9 mouse cellular contexts compared by ENCODE assay signal in the genomic region with DNA sequence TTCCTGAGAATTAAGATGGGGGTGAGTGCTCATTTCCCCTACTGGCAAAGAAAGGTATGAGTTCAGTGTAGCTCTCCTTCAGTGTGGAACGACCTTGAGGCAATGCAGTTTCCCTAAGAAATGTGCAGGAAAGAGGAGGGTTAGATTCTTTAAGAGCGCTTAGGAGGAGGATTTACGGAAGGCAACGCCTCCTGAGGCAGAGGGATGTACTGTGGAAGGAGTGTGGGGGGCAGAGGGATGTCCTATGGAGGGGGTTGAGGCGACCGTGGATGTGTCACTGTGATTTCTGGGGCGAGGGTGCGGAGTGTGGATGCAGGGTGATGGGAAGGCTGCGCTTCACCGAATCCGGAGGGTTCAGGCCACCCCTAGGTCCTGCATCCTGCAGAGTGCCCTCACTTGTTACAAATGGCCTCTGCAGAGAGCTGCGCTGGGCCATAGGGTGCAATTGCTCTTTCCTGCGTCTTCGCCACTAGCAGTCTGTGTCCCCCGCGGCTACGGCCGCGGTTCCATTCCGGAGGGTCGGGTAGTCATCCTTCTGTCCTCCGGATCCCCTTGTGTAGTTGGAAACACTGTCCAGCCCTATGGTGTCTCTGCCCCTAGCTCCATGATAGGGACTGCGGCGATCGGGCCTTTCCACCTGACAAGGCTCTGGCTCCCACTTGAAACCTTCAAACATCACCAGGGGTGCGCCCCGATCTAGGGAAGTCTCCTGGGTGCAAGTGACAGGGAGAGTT. TPM values are rescaled to one million over a fixed set of nuclear protein-coding genes. Genes with fewer than 3 reads are reported as not detected.
A peak's percentile ranks its signal among the peaks of the same experiment; 100 is the strongest.
DNase-seq lines count a peak whose midpoint lies in the region; ATAC-seq and TF ChIP-seq lines count a peak whose summit lies in the region.
"Had no signal": no experiment of that assay in that cellular context is flagged by ENCODE, and none has a peak within 500 bp of the region (broad histone marks: within the 10 kb centered on the region; RNA-seq: fewer than 3 reads in every experiment).

No protein-coding gene starts in this region.

- no peak for TF ChIP-seq CTCF in kidney, postnatal 0 days (IDR thresholded peaks at IDR 0.05; ENCODE audit: low read depth)

- peak overlapping the region; percentile 61 for H3K4me2 ChIP-seq in kidney, postnatal 0 days (ENCODE audit: low read length)
- peak overlapping the region; percentile 88 for H3K4me2 ChIP-seq in neural tube, embryonic 15.5 days

- intact Hi-C loops in left cerebral cortex, postnatal 36 days (cut with DNase I), result loop anchor here (2.0 to 5.0 kb wide), 2 partner anchors 123 to 178 kb away; partner anchors contain the start of gene Ube4a

- peaks cover 6% of the 10 kb centered on the region; the same call in 1 of the 2 replicates for H3K27me3 ChIP-seq in kidney, postnatal 0 days (ENCODE audit: insufficient read depth, low read length)
- peaks cover 92% of the 10 kb centered on the region for H3K27me3 ChIP-seq in forebrain, embryonic 10.5 days (ENCODE audit: poor library complexity, severe bottlenecking)
- peaks cover 83% of the 10 kb centered on the region for H3K27me3 ChIP-seq in neural tube, embryonic 15.5 days (replicated peaks)

- no peak overlapping the region for H3K9ac ChIP-seq in kidney, postnatal 0 days (ENCODE audit: low read depth, low read length)
- peak overlapping the region; percentile 43 for H3K9ac ChIP-seq in neural tube, embryonic 15.5 days (replicated peaks)

- WGBS in kidney, postnatal 0 days, result 2% methylated on average over 27 of the region's 27 CpGs
- 3% methylated on average over 27 of the region's 27 CpGs for WGBS in forebrain, embryonic 10.5 days
- WGBS in neural tube, embryonic 15.5 days, result 3% methylated on average over 27 of the region's 27 CpGs

- no peaks in the 10 kb centered on the region for H3K36me3 ChIP-seq in kidney, postnatal 0 days (ENCODE audit: insufficient read depth, low read length)
- H3K36me3 ChIP-seq in forebrain, embryonic 10.5 days (replicated peaks), result no peaks in the 10 kb centered on the region
- H3K36me3 ChIP-seq in neural tube, embryonic 15.5 days, result no peaks in the 10 kb centered on the region

- no peak overlapping the region for H3K27ac ChIP-seq in kidney, postnatal 0 days
- no peak overlapping the region for H3K27ac ChIP-seq in forebrain, embryonic 10.5 days
- no peak overlapping the region for H3K27ac ChIP-seq in neural tube, embryonic 15.5 days (replicated peaks)

- no peaks in the 10 kb centered on the region for H3K9me3 ChIP-seq in kidney, postnatal 0 days (replicated peaks; ENCODE audit: low read length)
- H3K9me3 ChIP-seq in forebrain, embryonic 10.5 days, result no peaks in the 10 kb centered on the region
- H3K9me3 ChIP-seq in neural tube, embryonic 15.5 days (replicated peaks), result no peaks in the 10 kb centered on the region

- H3K4me1 ChIP-seq in kidney, postnatal 0 days (replicated peaks; ENCODE audit: insufficient read depth, low read length), result 0 out of 2 replicates have a peak, but pooled peaks cover 4% of the 10 kb centered on the region
- H3K4me1 ChIP-seq in forebrain, embryonic 10.5 days, result peaks cover 23% of the 10 kb centered on the region
- H3K4me1 ChIP-seq in neural tube, embryonic 15.5 days, result peaks cover 7% of the 10 kb centered on the region

- peak; percentile 36 for DNase-seq in kidney, postnatal 0 days (ENCODE audit: low spot score)
- DNase-seq in kidney, postnatal 25 days, result no peak
- DNase-seq in brain, adult 2 months (ENCODE audit: low read depth, low spot score), result peak; percentile 77
- no peak for DNase-seq in forebrain, embryonic 10.5 days (ENCODE audit: extremely low spot score, low spot score)
- peak; percentile 47 to 67 for DNase-seq in left cerebral cortex, postnatal 36 days (ENCODE audit: low spot score in 2 of 2)
- DNase-seq in gastrocnemius, postnatal 25 days, result no peak
- no peak for DNase-seq in heart, adult 11 months

- peak overlapping the region; percentile 29 for H3K4me3 ChIP-seq in kidney, postnatal 0 days (replicated peaks; ENCODE audit: low read depth, low read length)
- H3K4me3 ChIP-seq in forebrain, embryonic 10.5 days, result peak overlapping the region; percentile 53
- peak overlapping the region; percentile 41 for H3K4me3 ChIP-seq in neural tube, embryonic 15.5 days (replicated peaks)

- ATAC-seq in kidney, postnatal 0 days (replicated peaks; ENCODE audit: low FRiP score, low read depth), result no peak
- peak; percentile 70; the same call in 1 of the 2 replicates for ATAC-seq in neural tube, embryonic 15.5 days (ENCODE audit: low FRiP score)

RNA-seq across cellular contexts. Expression of gene Scn4b, which starts 7.5 kb away (rescaled TPM):
- polyA plus RNA-seq in kidney, postnatal 0 days (2015; fragmentation: Nextera tagmentation; extraction: Ambion mirVana), result 4.3 and 4.6 TPM in 2 replicates
- 0.25 and 0.41 TPM in 2 replicates for polyA plus RNA-seq in forebrain, embryonic 10.5 days (2016; fragmentation: Nextera tagmentation; extraction: Ambion mirVana)
- total RNA-seq in left cerebral cortex, postnatal 36 days (2021), result 10 to 100 TPM; 68.8 to 73.4 TPM
- polyA plus RNA-seq in neural tube, embryonic 15.5 days (2015; fragmentation: Nextera tagmentation; extraction: Ambion mirVana), result 0.55 and 2.0 TPM in 2 replicates
- 100 to 1,000 TPM; 202 to 205 TPM for total RNA-seq in gastrocnemius, postnatal 25 days (2021)

RNA-seq across cellular contexts. Expression of gene Scn2b, which starts 28.1 kb away (rescaled TPM):
- polyA plus RNA-seq in kidney, postnatal 0 days (2015; fragmentation: Nextera tagmentation; extraction: Ambion mirVana), result 2.4 and 2.8 TPM in 2 replicates
- 3.6 and 4.5 TPM in 2 replicates for polyA plus RNA-seq in forebrain, embryonic 10.5 days (2016; fragmentation: Nextera tagmentation; extraction: Ambion mirVana)
- 100 to 1,000 TPM; 251 to 273 TPM for total RNA-seq in left cerebral cortex, postnatal 36 days (2021)
- polyA plus RNA-seq in neural tube, embryonic 15.5 days (2015; fragmentation: Nextera tagmentation; extraction: Ambion mirVana), result 11.9 and 12.0 TPM in 2 replicates
- 1 to 10 TPM; 1.7 to 1.9 TPM for total RNA-seq in gastrocnemius, postnatal 25 days (2021)

RNA-seq across cellular contexts. Expression of gene BC049352, which starts 36.1 kb away (rescaled TPM):
- polyA plus RNA-seq in kidney, postnatal 0 days (2015; fragmentation: Nextera tagmentation; extraction: Ambion mirVana), result 0.08 TPM in 1 of 2 replicates, not detected in the other
- not detected in 2 replicates for polyA plus RNA-seq in forebrain, embryonic 10.5 days (2016; fragmentation: Nextera tagmentation; extraction: Ambion mirVana)
- total RNA-seq in left cerebral cortex, postnatal 36 days (2021), result 1 to 10 TPM; 1.0 to 1.2 TPM
- not detected in 2 replicates for polyA plus RNA-seq in neural tube, embryonic 15.5 days (2015; fragmentation: Nextera tagmentation; extraction: Ambion mirVana)
- 1 to 10 TPM; 1.7 to 1.9 TPM for total RNA-seq in gastrocnemius, postnatal 25 days (2021)

RNA-seq across cellular contexts. Expression of gene Tmprss4, which starts 58.2 kb away (rescaled TPM):
- 0.36 and 0.46 TPM in 2 replicates for polyA plus RNA-seq in kidney, postnatal 0 days (2015; fragmentation: Nextera tagmentation; extraction: Ambion mirVana)
- 0.19 TPM in 1 of 2 replicates, not detected in the other for polyA plus RNA-seq in forebrain, embryonic 10.5 days (2016; fragmentation: Nextera tagmentation; extraction: Ambion mirVana)
- total RNA-seq in left cerebral cortex, postnatal 36 days (2021), result under 1 TPM; 0.18 to 0.20 TPM
- 2.7 TPM in 1 of 2 replicates, not detected in the other for polyA plus RNA-seq in neural tube, embryonic 15.5 days (2015; fragmentation: Nextera tagmentation; extraction: Ambion mirVana)
- total RNA-seq in gastrocnemius, postnatal 25 days (2021), result not detected
- total RNA-seq: left cerebral cortex, postnatal 10 days had no signal

Comparison
In these comparisons a context has a peak if more than half of its experiments do, and no peak if none do; other contexts are left out.
1. DNase-seq: peak in kidney, postnatal 0 days (single experiment), brain, adult 2 months (single experiment) and left cerebral cortex, postnatal 36 days (2 of 2); none in kidney, postnatal 25 days (0 of 2), forebrain, embryonic 10.5 days (single experiment), gastrocnemius, postnatal 25 days (single experiment) and heart, adult 11 months (single experiment).
2. Peak in every context shown above with its lines, with median percentiles within 50 percentile points of each other: H3K4me3 ChIP-seq.